Mouse (Mus musculus) small intestine, adult 2 months (tissue): Measurements from ENCODE around the gene Unc119b. TPM values are rescaled to one million over a fixed set of nuclear protein-coding genes. Genes with fewer than 3 reads are reported as not detected.

Source experiments
- H3K27ac ChIP-seq: fragments of 200-500 bp; 2 replicates; pipeline ENCODE4 v1.5.1; 2012; ENCODE audit warnings: low read depth, low read length, control low read depth, inconsistent platforms; ENCODE audit not compliant: insufficient read depth
- H3K27me3 ChIP-seq: fragments of 200-500 bp; 2 replicates; pipeline ENCODE4 v1.6.1; 2012; ENCODE audit warnings: mild to moderate bottlenecking, moderate library complexity, low read length, inconsistent platforms; ENCODE audit not compliant: control insufficient read depth, insufficient read depth
- H3K36me3 ChIP-seq: fragments of 200-500 bp; 2 replicates; pipeline ENCODE4 v1.6.1; 2012; ENCODE audit warnings: mild to moderate bottlenecking, low read length, control low read depth, inconsistent platforms; ENCODE audit not compliant: control insufficient read depth, insufficient read depth
- H3K4me1 ChIP-seq: fragments of 200-500 bp; 2 replicates; pipeline ENCODE4 v1.6.1; 2012; ENCODE audit warnings: low read length, inconsistent platforms, mixed read lengths; ENCODE audit not compliant: control insufficient read depth, insufficient read depth, insufficient read length
- H3K4me3 ChIP-seq: fragments of 200-500 bp; 2 replicates; pipeline ENCODE4 v1.5.1; 2012; ENCODE audit warnings: low read depth, mild to moderate bottlenecking, control low read depth, inconsistent platforms, low read length, moderate library complexity
- CTCF ChIP-seq: fragments of 200-500 bp; IDR thresholded peaks from 2 replicates; pipeline ENCODE4 v1.5.1; 2012; ENCODE audit warnings: low read depth, mild to moderate bottlenecking, control low read depth, inconsistent platforms, low read length, moderate library complexity, mixed read lengths; ENCODE audit not compliant: insufficient replicate concordance, insufficient read length; ENCODE audit errors: extremely low read depth
- POLR2A ChIP-seq: fragments of 200-500 bp; IDR thresholded peaks from 2 replicates; pipeline ENCODE4 v1.6.1; 2012; ENCODE audit warnings: low read depth, mild to moderate bottlenecking, control low read depth, inconsistent platforms, low read length, moderate library complexity
- WGBS: fragments of 180-500 bp; shearing (Covaris S2); methylation state at CpG from one replicate; pipeline ENCODE4 v1.1.7; 2018; 5-methylcytosine and 5-hydroxymethylcytosine counted together
- polyA plus RNA-seq: library from polyadenylated mRNA; depleted of rRNA; stranded (reverse); fragments of >200 nt; gene quantifications from 2 replicates; pipeline ENCODE4 v1.2.3, GENCODE M21; 2012

The Unc119b gene
- polyA plus RNA-seq, 1 experiment, result 26.5 TPM

DNA sequence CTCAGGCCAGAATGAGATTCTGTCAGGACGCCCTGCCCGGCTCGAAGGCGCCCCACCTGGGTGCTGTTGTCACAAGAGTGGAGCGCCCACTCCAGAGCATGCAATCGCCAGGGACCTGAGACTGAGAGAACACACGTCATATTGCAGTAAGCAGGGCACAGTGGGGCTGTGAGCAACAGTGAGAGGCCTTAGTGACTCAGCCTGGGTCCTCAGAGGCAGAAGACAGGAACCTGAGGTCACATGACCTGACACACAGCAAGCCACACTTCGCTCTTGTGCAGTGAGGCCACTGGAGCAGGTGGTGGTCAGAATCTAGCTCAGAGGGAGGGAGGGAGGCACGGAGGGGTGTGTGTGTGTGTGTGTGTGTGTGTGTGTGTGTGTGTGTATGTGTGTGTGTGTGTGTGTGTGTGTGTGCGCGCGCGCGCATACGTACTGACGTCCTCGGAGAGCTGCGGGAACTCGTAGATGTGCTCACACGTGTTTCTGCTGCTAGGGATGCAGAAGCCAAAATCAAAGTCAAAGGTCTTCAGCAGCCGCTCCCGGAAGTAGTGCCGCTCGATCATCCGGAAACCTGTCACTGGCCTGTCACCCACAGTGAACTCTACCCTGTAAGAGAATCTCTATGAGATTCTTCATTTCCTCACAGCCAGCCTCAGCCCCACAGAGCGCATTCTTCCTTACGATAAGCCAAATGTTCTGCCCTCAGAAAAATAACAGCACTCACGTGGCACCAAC lies 8.0 kb downstream of the Unc119b start:
- H3K4me3 ChIP-seq, result no peak overlapping the region
- TF ChIP-seq POLR2A, result no peak
- no peak for TF ChIP-seq CTCF
- 0 out of 2 replicates have a peak overlapping the region, but pooled peaks have one; percentile 24 for H3K27ac ChIP-seq
- no peaks in the 10 kb centered on the region for H3K27me3 ChIP-seq
- H3K4me1 ChIP-seq, result peaks cover 4% of the 10 kb centered on the region
- WGBS, result 92% methylated on average over 28 of the region's 28 CpGs
- peaks cover 33% of the 10 kb centered on the region for H3K36me3 ChIP-seq

- Histone ChIP-seq H3K36me3 (peaks cover 33% of the 10 kb centered on the region), H3K27ac (no peak overlapping the region), H3K27me3 (no peaks in the 10 kb centered on the region), H3K4me3 (no peak overlapping the region), H3K4me1 (peaks cover 4% of the 10 kb centered on the region)
- WGBS, result 28% methylated on average over 24 of the region's 24 CpGs
- TF ChIP-seq POLR2A (no peak), CTCF (peak; percentile 84)
Measured at GRCm38 (mm10) chr5:115125211-115125871, 9.4 kb downstream of the Unc119b start.

GRCm38 (mm10) chr5:115124690-115125089 lies 10.1 kb downstream of the Unc119b start:
- 90% methylated on average over 6 of the region's 6 CpGs for WGBS
- H3K27me3 ChIP-seq, result no peaks in the 10 kb centered on the region
- no peak overlapping the region for H3K27ac ChIP-seq
- H3K4me1 ChIP-seq, result peaks cover 4% of the 10 kb centered on the region
- peaks cover 29% of the 10 kb centered on the region for H3K36me3 ChIP-seq
- no peak for TF ChIP-seq CTCF
- no peak for TF ChIP-seq POLR2A
- no peak overlapping the region for H3K4me3 ChIP-seq

- Histone ChIP-seq H3K4me1 (peaks cover 4% of the 10 kb centered on the region), H3K27me3 (no peaks in the 10 kb centered on the region), H3K4me3 (no peak overlapping the region), H3K27ac (no peak overlapping the region), H3K36me3 (peaks cover 17% of the 10 kb centered on the region)
- TF ChIP-seq CTCF, result no peak
- no peak for TF ChIP-seq POLR2A
- WGBS, result 91% methylated on average over 5 of the region's 5 CpGs
Measured at GRCm38 (mm10) chr5:115120978-115121377, 13.8 kb downstream of the Unc119b start.

GRCm38 (mm10) chr5:115118961-115119570 lies 15.7 kb downstream of the Unc119b start, which contains the start of gene Acads:
Gene Acads (minus strand): TSS chr5:115119346.
- TF ChIP-seq CTCF (no peak), POLR2A (peak; percentile 44)
- 1% methylated on average over 39 of the region's 39 CpGs for WGBS
- Histone ChIP-seq H3K36me3 (peaks cover 9% of the 10 kb centered on the region), H3K27ac (peak within 1 kb of the TSS; percentile 24; the same call in 1 of the 2 replicates), H3K4me1 (peaks cover 2% of the 10 kb centered on the region; the same call in 1 of the 2 replicates), H3K4me3 (peak within 1 kb of the TSS; percentile 95), H3K27me3 (no peaks in the 10 kb centered on the region)

- 86% methylated on average over 13 of the region's 13 CpGs for WGBS
- TF ChIP-seq POLR2A (no peak), CTCF (no peak)
- Histone ChIP-seq H3K36me3 (peaks cover 8% of the 10 kb centered on the region; the same call in 1 of the 2 replicates), H3K27me3 (no peaks in the 10 kb centered on the region), H3K4me1 (peaks cover 2% of the 10 kb centered on the region; the same call in 1 of the 2 replicates), H3K4me3 (no peak overlapping the region), H3K27ac (no peak overlapping the region)
Measured at GRCm38 (mm10) chr5:115117467-115117866, 17.3 kb downstream of the Unc119b start.
